Mouse (Mus musculus) intestine, embryonic 14.5 days (tissue): ENCODE results near the gene Dusp5. TPM values are rescaled to one million over a fixed set of nuclear protein-coding genes. Genes with fewer than 3 reads are reported as not detected.

Source experiments
- ATAC-seq: fragments of 200-750 bp; cut with Nextera tagmentation; replicated peaks from 2 replicates; pipeline ENCODE4 v1.8.0; 2017; ENCODE audit warnings: low read depth, moderate number of reproducible peaks, moderate TSS enrichment, moderate library complexity; ENCODE audit not compliant: low FRiP score, low TSS enrichment
- DNase-seq: peaks from one replicate; pipeline ENCODE4 v3.0.0-alpha.2; 2018; ENCODE audit warnings: low spot score
- H3K27ac ChIP-seq: fragments of 300-500 bp; sonication (generic); 2 replicates; pipeline ENCODE4 v1.5.1; 2014; ENCODE audit warnings: low read depth, mild to moderate bottlenecking, control low read depth
- H3K27me3 ChIP-seq: fragments of 300-500 bp; sonication (generic); replicated peaks from 2 replicates; pipeline ENCODE4 v1.6.1; 2014; ENCODE audit warnings: low read length, control low read depth; ENCODE audit not compliant: control insufficient read depth, insufficient read depth
- H3K36me3 ChIP-seq: fragments of 300-500 bp; sonication (generic); 2 replicates; pipeline ENCODE4 v1.6.1; 2014; ENCODE audit warnings: low read length, control low read depth; ENCODE audit not compliant: control insufficient read depth, insufficient read depth
- H3K4me1 ChIP-seq: fragments of 300-500 bp; sonication (generic); replicated peaks from 2 replicates; pipeline ENCODE4 v1.6.1; 2014; ENCODE audit warnings: low read length, control low read depth, mixed read lengths; ENCODE audit not compliant: control insufficient read depth, insufficient read depth
- H3K4me2 ChIP-seq: fragments of 300-500 bp; sonication (generic); 2 replicates; pipeline ENCODE4 v1.6.1; 2014; ENCODE audit warnings: low read length
- H3K4me3 ChIP-seq: fragments of 300-500 bp; sonication (generic); 2 replicates; pipeline ENCODE4 v1.5.1; 2014; ENCODE audit warnings: low read depth, low read length, control low read depth, mixed read lengths
- H3K9ac ChIP-seq: fragments of 300-500 bp; sonication (generic); 2 replicates; pipeline ENCODE4 v1.6.1; 2014; ENCODE audit warnings: mild to moderate bottlenecking, low read length
- H3K9me3 ChIP-seq: fragments of 300-500 bp; sonication (generic); 2 replicates; pipeline ENCODE4 v1.6.1; 2016; ENCODE audit warnings: low read length, control low read depth; ENCODE audit not compliant: control insufficient read depth
- WGBS: fragments of 180-500 bp; shearing (Covaris S2); extraction: QIAGEN DNeasy Blood & Tissue Kit; methylation state at CpG from one replicate; pipeline ENCODE4 v1.1.7; 2014; 5-methylcytosine and 5-hydroxymethylcytosine counted together
- polyA plus RNA-seq: library from polyadenylated mRNA; unstranded; fragments of >200 nt; fragmentation: Nextera tagmentation; extraction: Ambion mirVana; gene quantifications from 2 replicates; pipeline ENCODE4 v1.2.1, GENCODE M21; 2014

Gene Dusp5
- polyA plus RNA-seq, 1 experiment from 2014 or later, result 7.3 TPM

DNA sequence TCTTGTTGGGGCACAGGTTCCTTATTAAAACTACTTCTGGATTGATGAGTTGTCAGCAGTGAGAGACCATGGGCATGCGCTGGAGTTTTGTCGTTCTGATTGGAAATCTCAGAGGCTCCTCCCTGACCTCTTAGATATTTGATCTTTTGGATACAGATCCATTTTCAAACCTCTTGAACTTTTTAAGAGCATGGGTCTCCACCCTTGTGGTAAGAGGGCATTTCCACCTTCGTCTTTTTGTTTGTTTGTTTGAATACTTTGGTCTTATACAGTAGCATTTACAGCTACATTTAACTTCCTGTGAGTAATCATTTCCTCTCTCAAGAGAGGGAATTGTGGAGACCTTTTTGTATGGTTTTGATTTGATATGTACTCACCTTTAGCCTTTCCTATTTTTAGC, 10.4 kb downstream of the Dusp5 start:
- 0 out of 2 replicates have a peak, but pooled peaks cover 5% of the 10 kb centered on the region for H3K4me1 ChIP-seq
- H3K36me3 ChIP-seq, result peaks cover 14% of the 10 kb centered on the region; the same call in 1 of the 2 replicates
- H3K27ac ChIP-seq, result no peak overlapping the region
- H3K27me3 ChIP-seq, result no peaks in the 10 kb centered on the region
- WGBS, result 78% methylated on average over 3 of the region's 3 CpGs
- no peak overlapping the region for H3K4me2 ChIP-seq
- no peak for DNase-seq
- no peak for ATAC-seq
- H3K9ac ChIP-seq, result no peak overlapping the region
- H3K9me3 ChIP-seq, result no peaks in the 10 kb centered on the region
- no peak overlapping the region for H3K4me3 ChIP-seq

- Histone ChIP-seq H3K4me2 (no peak overlapping the region), H3K4me3 (no peak overlapping the region), H3K9me3 (no peaks in the 10 kb centered on the region), H3K9ac (no peak overlapping the region), H3K27me3 (no peaks in the 10 kb centered on the region), H3K36me3 (peaks cover 8% of the 10 kb centered on the region; the same call in 1 of the 2 replicates), H3K4me1 (no peaks in the 10 kb centered on the region), H3K27ac (no peak overlapping the region)
- no peak for DNase-seq
- ATAC-seq, result no peak
- WGBS, result 40% methylated on average over 5 of the region's 5 CpGs
These were observed 14.7 kb downstream of the Dusp5 start for GRCm38 (mm10) chr19:53543602-53544001.

DNA sequence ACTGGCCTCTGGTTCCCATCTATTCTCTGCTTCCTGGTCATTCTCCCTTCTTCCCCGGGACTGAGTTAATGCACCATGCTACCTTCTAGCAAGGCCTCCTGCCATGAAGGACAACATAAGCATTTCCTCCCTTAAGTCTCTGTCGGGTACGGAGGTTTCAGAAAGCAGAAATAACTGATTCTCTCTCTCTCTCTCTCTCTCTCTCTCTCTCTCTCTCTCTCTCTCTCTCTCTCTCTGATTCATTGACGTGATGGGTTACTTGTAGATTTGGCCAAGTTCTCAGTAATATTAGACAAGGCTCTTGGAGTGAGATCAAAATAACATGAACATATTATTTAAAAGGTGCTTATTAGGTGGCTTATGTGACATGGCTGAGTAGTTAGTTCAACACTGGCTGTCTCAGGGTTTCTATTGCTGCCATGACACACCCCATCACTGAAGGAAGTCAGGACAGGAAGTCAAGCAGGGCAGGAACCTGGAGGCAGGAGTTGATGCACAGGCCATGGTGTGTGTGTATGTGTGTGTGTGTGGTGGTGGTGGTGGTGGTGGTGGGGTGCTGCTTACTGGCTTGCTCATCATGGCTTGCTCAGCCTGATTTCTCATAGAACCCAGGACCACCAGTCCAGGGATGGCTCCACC, 16.1 kb downstream of the Dusp5 start:
- Histone ChIP-seq H3K36me3 (peaks cover 8% of the 10 kb centered on the region; the same call in 1 of the 2 replicates), H3K4me3 (no peak overlapping the region), H3K9me3 (no peaks in the 10 kb centered on the region), H3K9ac (no peak overlapping the region), H3K4me2 (no peak overlapping the region), H3K27ac (no peak overlapping the region), H3K4me1 (no peaks in the 10 kb centered on the region), H3K27me3 (no peaks in the 10 kb centered on the region)
- ATAC-seq (no peak), DNase-seq (no peak)
- WGBS, result 70% methylated on average over 4 of the region's 4 CpGs

DNA sequence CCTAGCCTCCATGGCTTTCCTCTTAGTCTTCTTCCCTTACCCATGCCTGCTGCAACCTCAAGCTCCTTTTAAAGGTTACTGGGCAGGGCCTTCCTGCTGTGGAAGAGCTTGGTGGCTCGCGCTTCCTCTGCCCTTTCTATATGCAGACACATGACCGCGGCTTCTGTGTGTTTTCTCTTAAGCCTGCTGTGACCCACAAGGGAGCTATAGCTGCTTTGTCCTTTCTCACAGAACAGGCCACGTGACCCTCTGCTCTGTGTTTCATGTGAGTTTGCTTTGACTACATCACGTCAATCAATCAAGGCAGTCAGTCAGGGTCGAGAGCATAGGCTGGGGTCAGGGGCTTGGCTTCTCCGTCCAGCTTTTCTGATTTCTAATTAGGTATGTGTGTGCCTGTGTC, 18.7 kb downstream of the Dusp5 start:
- ATAC-seq (no peak), DNase-seq (no peak)
- Histone ChIP-seq H3K4me3 (no peak overlapping the region), H3K36me3 (no peaks in the 10 kb centered on the region), H3K27me3 (no peaks in the 10 kb centered on the region), H3K9ac (no peak overlapping the region), H3K4me2 (no peak overlapping the region), H3K9me3 (no peaks in the 10 kb centered on the region), H3K27ac (no peak overlapping the region), H3K4me1 (peaks cover 4% of the 10 kb centered on the region)
- 55% methylated on average over 8 of the region's 8 CpGs for WGBS

DNA sequence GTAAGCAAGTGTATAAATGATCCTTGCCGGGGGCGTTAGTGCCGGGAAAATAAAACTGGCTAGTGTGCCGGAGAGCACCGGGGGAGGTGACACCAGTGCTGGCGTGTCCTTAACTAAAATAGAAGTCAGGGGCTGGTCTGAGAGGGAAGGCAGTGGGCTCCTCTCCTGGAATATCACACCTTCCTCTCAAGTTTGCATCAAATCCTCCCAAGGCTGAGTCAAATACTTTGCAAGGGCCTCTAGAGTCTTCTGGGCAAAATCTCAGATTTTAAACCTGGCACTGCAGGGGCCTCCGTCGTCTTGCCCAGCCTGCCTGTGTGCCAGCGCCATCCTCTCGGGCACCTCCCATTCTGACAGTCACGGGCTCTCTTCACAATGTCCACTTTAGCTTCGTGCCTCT, 22.1 kb downstream of the Dusp5 start:
- Histone ChIP-seq H3K4me2 (no peak overlapping the region), H3K4me1 (peaks cover 9% of the 10 kb centered on the region), H3K27me3 (no peaks in the 10 kb centered on the region), H3K36me3 (no peaks in the 10 kb centered on the region), H3K9me3 (no peaks in the 10 kb centered on the region), H3K4me3 (no peak overlapping the region), H3K9ac (no peak overlapping the region), H3K27ac (no peak overlapping the region)
- DNase-seq (no peak), ATAC-seq (no peak)
- 72% methylated on average over 12 of the region's 12 CpGs for WGBS

GRCm38 (mm10) chr19:53552216-53552786, 23.4 kb downstream of the Dusp5 start:
- Histone ChIP-seq H3K4me2 (no peak overlapping the region), H3K4me1 (peaks cover 9% of the 10 kb centered on the region), H3K9me3 (no peaks in the 10 kb centered on the region), H3K27ac (no peak overlapping the region), H3K4me3 (no peak overlapping the region), H3K36me3 (no peaks in the 10 kb centered on the region), H3K27me3 (no peaks in the 10 kb centered on the region), H3K9ac (no peak overlapping the region)
- 20% methylated on average over 10 of the region's 10 CpGs for WGBS
- ATAC-seq (no peak), DNase-seq (no peak)

GRCm38 (mm10) chr19:53552795-53553194, 23.9 kb downstream of the Dusp5 start:
- no peaks in the 10 kb centered on the region for H3K36me3 ChIP-seq
- no peak overlapping the region for H3K4me3 ChIP-seq
- no peak for ATAC-seq
- DNase-seq, result no peak
- no peaks in the 10 kb centered on the region for H3K9me3 ChIP-seq
- H3K4me1 ChIP-seq, result peaks cover 9% of the 10 kb centered on the region
- H3K27ac ChIP-seq, result no peak overlapping the region
- no peak overlapping the region for H3K9ac ChIP-seq
- WGBS, result 31% methylated on average over 6 of the region's 6 CpGs
- no peak overlapping the region for H3K4me2 ChIP-seq
- H3K27me3 ChIP-seq, result no peaks in the 10 kb centered on the region

DNA sequence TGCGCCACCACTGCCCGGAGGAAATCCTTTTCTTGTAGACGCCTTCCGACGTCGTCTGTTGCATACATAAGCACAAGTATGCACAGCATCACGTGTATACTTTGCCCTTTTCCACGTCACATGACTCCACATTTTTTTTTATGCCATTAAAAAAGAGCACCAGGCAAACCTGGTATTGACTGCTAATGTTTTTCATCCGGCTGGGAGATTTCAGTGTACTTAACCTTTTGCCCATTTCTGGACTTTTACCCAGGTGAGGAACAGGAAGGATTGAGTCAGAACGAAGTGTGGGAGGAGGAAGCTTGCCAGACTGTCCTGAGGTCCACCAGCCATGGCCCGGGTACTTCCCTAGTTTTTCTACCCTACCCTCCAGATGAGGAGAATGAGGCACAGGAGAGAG, 25.5 kb downstream of the Dusp5 start:
- no peak overlapping the region for H3K9ac ChIP-seq
- no peak for ATAC-seq
- H3K27ac ChIP-seq, result no peak overlapping the region

More for the DNA sequence above, 25.5 kb downstream of the Dusp5 start:
- Histone ChIP-seq H3K4me3 (no peak overlapping the region), H3K27me3 (no peaks in the 10 kb centered on the region), H3K9me3 (no peaks in the 10 kb centered on the region), H3K4me2 (no peak overlapping the region), H3K4me1 (peaks cover 9% of the 10 kb centered on the region), H3K36me3 (no peaks in the 10 kb centered on the region)
- no peak for DNase-seq
- WGBS, result 82% methylated on average over 11 of the region's 11 CpGs
